Mouse (Mus musculus) retina, postnatal 7 days (tissue): ENCODE data around the gene Mrpl28.
"Not testable (repeated sequence)": the region's sequence is repeated elsewhere in the genome, so short reads cannot be mapped to it uniquely, and the experiment has no call there.

ENCODE experiments used
- DNase-seq: peaks from one replicate; pipeline ENCODE4 v3.0.0-alpha.2; 2012; ENCODE audit warnings: low read depth, low spot score

Mrpl28 gene

GRCm38 (mm10) chr17:26123267-26123684 is at the start of gene Mrpl28:
TSS of gene Mrpl28 (plus strand) at chr17:26123500.
- DNase-seq = peak; percentile 95

- DNase-seq = no peak
These were observed 48.1 kb upstream of the Mrpl28 start for GRCm38 (mm10) chr17:26075246-26075645.

- DNase-seq = no peak
These were observed 44.4 kb upstream of the Mrpl28 start for GRCm38 (mm10) chr17:26078851-26079250.

GRCm38 (mm10) chr17:26080867-26081266 is 42.4 kb upstream of the Mrpl28 start:
- no peak for DNase-seq

GRCm38 (mm10) chr17:26087059-26087564 is 36.2 kb upstream of the Mrpl28 start:
- DNase-seq = no peak

GRCm38 (mm10) chr17:26089905-26090632 is 33.2 kb upstream of the Mrpl28 start, which contains the start of gene Decr2:
TSS of gene Decr2 (minus strand) at chr17:26090337.
- peak; percentile 89 for DNase-seq

GRCm38 (mm10) chr17:26094531-26095110 is 28.7 kb upstream of the Mrpl28 start:
- no peak for DNase-seq

- DNase-seq = no peak
These were observed 28.1 kb upstream of the Mrpl28 start, which contains the start of gene Nme4 for GRCm38 (mm10) chr17:26095121-26095740. TSS of gene Nme4 (minus strand) at chr17:26095602.

GRCm38 (mm10) chr17:26098461-26098860 is 24.8 kb upstream of the Mrpl28 start:
- DNase-seq = no peak

- DNase-seq = not testable (repeated sequence)
These were observed 24.0 kb upstream of the Mrpl28 start for GRCm38 (mm10) chr17:26099316-26099715.

- DNase-seq = no peak
These were observed 23.1 kb upstream of the Mrpl28 start for GRCm38 (mm10) chr17:26100166-26100565.

GRCm38 (mm10) chr17:26101478-26101877 is 21.8 kb upstream of the Mrpl28 start:
- DNase-seq = no peak

- DNase-seq = no peak
These were observed 17.7 kb upstream of the Mrpl28 start for GRCm38 (mm10) chr17:26105619-26106018.

GRCm38 (mm10) chr17:26110156-26110555 is 13.1 kb upstream of the Mrpl28 start:
- no peak for DNase-seq

- no peak for DNase-seq
These were observed 12.3 kb upstream of the Mrpl28 start for GRCm38 (mm10) chr17:26111024-26111423.

- DNase-seq = no peak
These were observed 11.6 kb upstream of the Mrpl28 start for GRCm38 (mm10) chr17:26111722-26112121.

GRCm38 (mm10) chr17:26112751-26113150 is 10.5 kb upstream of the Mrpl28 start:
- DNase-seq = no peak

- no peak for DNase-seq
These were observed 9.9 kb upstream of the Mrpl28 start, which contains the start of gene Tmem8 for GRCm38 (mm10) chr17:26113181-26113948. TSS of gene Tmem8 (plus strand) at chr17:26113299.

- no peak for DNase-seq
These were observed 9.2 kb upstream of the Mrpl28 start for GRCm38 (mm10) chr17:26114061-26114460.

GRCm38 (mm10) chr17:26114461-26114860 is 8.8 kb upstream of the Mrpl28 start:
- not testable (repeated sequence) for DNase-seq

- DNase-seq = no peak
These were observed 7.9 kb upstream of the Mrpl28 start for GRCm38 (mm10) chr17:26115205-26115898.
